Mouse (Mus musculus): ENCODE data around the gene Cst6. TPM values are rescaled to one million over a fixed set of nuclear protein-coding genes. Genes with fewer than 3 reads are reported as not detected.
"Not testable (repeated sequence)": the region's sequence is repeated elsewhere in the genome, so short reads cannot be mapped to it uniquely, and the experiment has no call there.

Gene Cst6
- polyA plus RNA-seq (2012; rRNA removed): 6.6 and 17.1 TPM in 2 replicates

GRCm38 (mm10) chr19:5349502-5349873 lies at the start of gene Cst6:
Gene Cst6 (minus strand): TSS chr19:5349574.
- not testable (repeated sequence) for DNase-seq (ENCODE audit: low read depth)

GRCm38 (mm10) chr19:5395371-5395770 lies 46.0 kb upstream of the Cst6 start:
- DNase-seq (ENCODE audit: low read depth): no peak

- no peak for DNase-seq (ENCODE audit: low read depth)
Observed at GRCm38 (mm10) chr19:5394168-5394567, 44.8 kb upstream of the Cst6 start.

- no peak for DNase-seq (ENCODE audit: low read depth)
Observed at GRCm38 (mm10) chr19:5392892-5393291, 43.5 kb upstream of the Cst6 start.

- DNase-seq (ENCODE audit: low read depth): no peak
Observed at GRCm38 (mm10) chr19:5390416-5390815, 41.0 kb upstream of the Cst6 start.

- DNase-seq (ENCODE audit: low read depth): no peak
Observed at GRCm38 (mm10) chr19:5389647-5390046, 40.3 kb upstream of the Cst6 start.

GRCm38 (mm10) chr19:5388588-5389242 lies 39.3 kb upstream of the Cst6 start, which contains the start of gene Sart1:
Gene Sart1 (minus strand): TSS chr19:5388703.
- no peak for DNase-seq (ENCODE audit: low read depth)

GRCm38 (mm10) chr19:5388011-5388441 lies 38.7 kb upstream of the Cst6 start:
- no peak for DNase-seq (ENCODE audit: low read depth)

- DNase-seq (ENCODE audit: low read depth): no peak
Observed at GRCm38 (mm10) chr19:5384715-5385114, 35.3 kb upstream of the Cst6 start.

- no peak for DNase-seq (ENCODE audit: low read depth)
Observed at GRCm38 (mm10) chr19:5383326-5383725, 34.0 kb upstream of the Cst6 start.

GRCm38 (mm10) chr19:5377446-5377845 lies 28.1 kb upstream of the Cst6 start:
- DNase-seq (ENCODE audit: low read depth): no peak

GRCm38 (mm10) chr19:5374748-5375147 lies 25.4 kb upstream of the Cst6 start:
- no peak for DNase-seq (ENCODE audit: low read depth)

GRCm38 (mm10) chr19:5374177-5374576 lies 24.8 kb upstream of the Cst6 start:
- no peak for DNase-seq (ENCODE audit: low read depth)

- no peak for DNase-seq (ENCODE audit: low read depth)
Observed at GRCm38 (mm10) chr19:5372724-5373123, 23.4 kb upstream of the Cst6 start.

GRCm38 (mm10) chr19:5370932-5371331 lies 21.6 kb upstream of the Cst6 start:
- DNase-seq (ENCODE audit: low read depth): no peak

- no peak for DNase-seq (ENCODE audit: low read depth)
Observed at GRCm38 (mm10) chr19:5367455-5367854, 18.1 kb upstream of the Cst6 start.

- DNase-seq (ENCODE audit: low read depth): no peak
Observed at GRCm38 (mm10) chr19:5367053-5367359, 17.6 kb upstream of the Cst6 start, which contains the start of gene Banf1. Gene Banf1 (minus strand): TSS chr19:5367168.

- DNase-seq (ENCODE audit: low read depth): no peak
Observed at GRCm38 (mm10) chr19:5366175-5367052, 17.0 kb upstream of the Cst6 start, which contains the start of gene Eif1ad. Gene Eif1ad (plus strand): TSS chr19:5366741.

GRCm38 (mm10) chr19:5365751-5366150 lies 16.4 kb upstream of the Cst6 start:
- no peak for DNase-seq (ENCODE audit: low read depth)

- DNase-seq (ENCODE audit: low read depth): no peak
Observed at GRCm38 (mm10) chr19:5364124-5364523, 14.8 kb upstream of the Cst6 start.

GRCm38 (mm10) chr19:5362186-5362585 lies 12.8 kb upstream of the Cst6 start:
- DNase-seq (ENCODE audit: low read depth): no peak

- DNase-seq (ENCODE audit: low read depth): no peak
Observed at GRCm38 (mm10) chr19:5356080-5356479, 6.7 kb upstream of the Cst6 start.

- DNase-seq (ENCODE audit: low read depth): no peak
Observed at GRCm38 (mm10) chr19:5353609-5354008, 4.2 kb upstream of the Cst6 start.

Measured in gonadal fat pad, adult 2 months (tissue).